Mouse (Mus musculus): ENCODE measurements around the gene Zfp112. TPM values are rescaled to one million over a fixed set of nuclear protein-coding genes. Genes with fewer than 3 reads are reported as not detected.

Gene Zfp112
- total RNA-seq, 2 experiments from 2014 or later: 3.1 to 5.1 TPM

DNA sequence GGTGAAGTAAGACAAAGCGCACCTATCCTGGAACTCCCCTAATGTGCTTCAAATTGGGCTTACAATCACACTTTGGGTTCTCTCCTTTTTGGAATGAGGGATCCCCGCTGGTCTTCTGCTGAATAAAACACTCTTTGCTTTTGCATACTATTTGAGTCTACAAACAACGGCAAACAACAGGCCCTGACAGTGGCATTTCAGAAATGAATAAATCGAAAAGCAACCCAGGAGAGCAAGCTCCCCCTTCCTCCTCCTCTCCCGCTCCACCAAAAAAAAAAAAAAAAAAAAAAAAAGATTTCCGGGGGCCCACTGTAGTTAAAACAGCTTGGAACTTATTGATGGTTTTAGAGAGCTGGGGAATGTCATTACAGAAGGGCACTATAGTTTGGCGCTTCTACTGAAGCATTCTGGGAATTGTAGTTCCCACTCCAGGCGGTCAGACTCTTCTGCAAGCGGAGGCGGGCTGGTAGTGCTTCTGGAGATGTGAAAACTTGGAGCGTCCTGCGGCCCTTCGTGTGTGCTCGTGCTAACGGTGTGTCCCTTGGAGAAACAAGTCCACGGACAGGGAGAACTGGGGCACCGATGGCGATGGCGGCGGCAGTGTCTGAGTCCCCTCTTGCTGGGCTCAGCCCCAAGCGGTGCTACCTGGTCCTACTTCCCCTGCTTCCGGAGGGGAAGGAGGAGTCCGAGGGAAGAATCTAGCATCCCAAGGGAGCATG lies 62.7 kb downstream of the Zfp112 start, which contains the start of gene Zfp114:
Gene Zfp114 (plus strand): TSS at position 443 of the 719 bp plus-strand sequence.
- intact Hi-C loops (cut with DNase I): no loop called here
- DNase-seq: peak; percentile 36 to 61

DNA sequence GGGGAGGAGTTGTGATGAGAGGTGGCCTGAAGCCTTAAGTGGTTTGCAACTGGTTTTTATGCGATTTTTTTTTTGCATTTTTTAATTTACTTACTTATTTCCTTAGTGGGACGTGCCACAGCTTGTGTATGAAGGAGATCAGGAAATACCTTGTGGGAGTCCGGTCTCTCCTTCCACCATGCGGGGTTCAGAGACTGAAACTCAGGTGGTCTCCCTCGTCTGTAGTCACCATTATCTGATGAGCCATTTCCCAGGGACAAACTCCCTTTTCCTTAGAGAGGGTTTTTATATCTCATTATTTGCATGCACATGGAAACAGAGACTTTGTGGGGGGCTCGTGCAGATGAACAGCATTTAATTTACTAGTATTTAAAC lies 63.2 kb downstream of the Zfp112 start:
- intact Hi-C loops (cut with DNase I): no loop called here
- no peak for DNase-seq

Other genes with a start within 250 kb of the Zfp112 start
- gene Vmn1r177, start 245.9 kb upstream of the Zfp112 start, total RNA-seq (2021): not detected
- not detected for gene Vmn1r178, start 220.3 kb upstream of the Zfp112 start, total RNA-seq (2021)
- not detected for gene Vmn1r179, start 185.3 kb upstream of the Zfp112 start, total RNA-seq (2021)
- not detected for gene Vmn1r180, start 161.7 kb upstream of the Zfp112 start, total RNA-seq (2021)
- gene Vmn1r181, start 137.7 kb upstream of the Zfp112 start, total RNA-seq (2021): not detected
- not detected for gene V1rd19, start 110.6 kb upstream of the Zfp112 start, total RNA-seq (2021)
- gene Vmn1r183, start 59.1 kb upstream of the Zfp112 start, total RNA-seq (2021): not detected
- gene Zfp180, start 30.4 kb upstream of the Zfp112 start, total RNA-seq (2021): 10 to 100 TPM; 10.4 to 11.0 TPM
- 1 to 10 TPM; 6.7 to 6.8 TPM for gene Zfp235, start 21.9 kb downstream of the Zfp112 start, total RNA-seq (2021)
- gene Zfp114, start 62.7 kb downstream of the Zfp112 start, total RNA-seq (2021): under 1 TPM; 0.12 to 0.15 TPM
- 1 to 10 TPM; 4.0 to 5.0 TPM for gene Zfp111, start 99.1 kb downstream of the Zfp112 start, total RNA-seq (2021)
- 1 to 10 TPM; 1.9 to 2.1 TPM for gene Zfp109, start 125.2 kb downstream of the Zfp112 start, total RNA-seq (2021)
- 1 to 10 TPM; 1.8 to 1.9 TPM for gene Zfp108, start 142.5 kb downstream of the Zfp112 start, total RNA-seq (2021)
- 1 to 10 TPM; 3.1 to 4.9 TPM for gene Zfp93, start 158.1 kb downstream of the Zfp112 start, total RNA-seq (2021)
- gene Zfp61, start 188.9 kb downstream of the Zfp112 start, total RNA-seq (2021): 1 to 10 TPM; 3.3 to 4.0 TPM
- gene Zfp94, start 204.4 kb downstream of the Zfp112 start, total RNA-seq (2021): 1 to 10 TPM; 1.7 to 2.1 TPM
- not detected for gene Tescl, start 221.6 kb downstream of the Zfp112 start, total RNA-seq (2021)
- not detected for gene Lypd5, start 236.9 kb downstream of the Zfp112 start, total RNA-seq (2021)

Data from heart, postnatal 14 days (tissue).